Mouse (Mus musculus) heart, embryonic 14.5 days (tissue): Measurements from ENCODE around the gene Slc27a1. TPM values are rescaled to one million over a fixed set of nuclear protein-coding genes. Genes with fewer than 3 reads are reported as not detected.
A peak's percentile ranks its signal among the peaks of the same experiment; 100 is the strongest.

Source experiments
- ATAC-seq: fragments of 200-750 bp; cut with Nextera tagmentation; 2 replicates; pipeline ENCODE4 v1.8.0; 2017; ENCODE audit warnings: low read depth, moderate TSS enrichment; ENCODE audit not compliant: insufficient number of reproducible peaks, insufficient read depth, low FRiP score
- H3K27ac ChIP-seq, 2 experiments: fragments of 200-500 bp in 1 of 2; fragments of 300-500 bp in 1 of 2; sonication (generic) in 1 of 2; replicated peaks in 1 of 2; 2 replicates each; pipeline ENCODE4 v1.5.1; 2012 to 2014; ENCODE audit warnings: low read depth in 2 of 2, low read length in 2 of 2, control low read depth in 1 of 2, mild to moderate bottlenecking in 1 of 2, mixed read lengths in 1 of 2; ENCODE audit not compliant: control insufficient read depth in 1 of 2, insufficient read depth in 1 of 2
- H3K27me3 ChIP-seq: fragments of 300-500 bp; sonication (generic); 2 replicates; pipeline ENCODE4 v1.6.1; 2014; ENCODE audit warnings: mild to moderate bottlenecking, low read length, control low read depth; ENCODE audit not compliant: control insufficient read depth, insufficient read depth
- H3K36me3 ChIP-seq: fragments of 300-500 bp; sonication (generic); 2 replicates; pipeline ENCODE4 v1.6.1; 2014; ENCODE audit warnings: mild to moderate bottlenecking, control low read depth, low read length, mixed read lengths; ENCODE audit not compliant: control insufficient read depth, insufficient read depth
- H3K4me1 ChIP-seq, 2 experiments: fragments of 200-500 bp in 1 of 2; fragments of 300-500 bp in 1 of 2; sonication (generic) in 1 of 2; 2 replicates each; pipeline ENCODE4 v1.6.1; 2012 to 2014; ENCODE audit warnings: low read length in 2 of 2, control low read depth in 1 of 2, mixed read lengths in 1 of 2; ENCODE audit not compliant: control insufficient read depth in 2 of 2, insufficient read depth in 2 of 2
- H3K4me2 ChIP-seq: fragments of 300-500 bp; sonication (generic); 2 replicates; pipeline ENCODE4 v1.6.1; 2014; ENCODE audit warnings: mild to moderate bottlenecking, low read length
- H3K4me3 ChIP-seq, 2 experiments: fragments of 200-500 bp in 1 of 2; fragments of 300-500 bp in 1 of 2; sonication (generic) in 1 of 2; 2 replicates each; pipeline ENCODE4 v1.5.1; 2012 to 2014; ENCODE audit warnings: low read length in 2 of 2, mild to moderate bottlenecking in 2 of 2, control low read depth in 1 of 2, low read depth in 1 of 2, moderate library complexity in 1 of 2; ENCODE audit not compliant: control insufficient read depth in 1 of 2, insufficient read depth in 1 of 2
- H3K9ac ChIP-seq: fragments of 300-500 bp; sonication (generic); 2 replicates; pipeline ENCODE4 v1.6.1; 2014; ENCODE audit warnings: mild to moderate bottlenecking, low read length
- H3K9me3 ChIP-seq: fragments of 300-500 bp; sonication (generic); 2 replicates; pipeline ENCODE4 v1.6.1; 2016; ENCODE audit warnings: low read length, control low read depth; ENCODE audit not compliant: control insufficient read depth
- WGBS: fragments of 180-500 bp; shearing (Covaris S2); extraction: QIAGEN DNeasy Blood & Tissue Kit; methylation state at CpG from one replicate; pipeline ENCODE4 v1.1.7; 2014; 5-methylcytosine and 5-hydroxymethylcytosine counted together
- polyA plus RNA-seq: library from polyadenylated mRNA; unstranded; fragments of >200 nt; fragmentation: Nextera tagmentation; extraction: Ambion mirVana; gene quantifications from 2 replicates; pipeline ENCODE4 v1.2.1, GENCODE M21; 2014

Slc27a1 gene
- polyA plus RNA-seq, 1 experiment from 2014 or later = 14.6 TPM

- 53% methylated on average over 6 of the region's 6 CpGs for WGBS
- H3K36me3 ChIP-seq = peaks cover 11% of the 10 kb centered on the region; the same call in 1 of the 2 replicates
- peaks cover 10% of the 10 kb centered on the region for H3K27me3 ChIP-seq
- H3K9me3 ChIP-seq = no peaks in the 10 kb centered on the region
- no peak overlapping the region for H3K9ac ChIP-seq
- H3K4me1 ChIP-seq = peaks cover 4 to 11% of the 10 kb centered on the region in 2 experiments; a peak in 3 of 4 replicates
- no peak for ATAC-seq
- H3K4me3 ChIP-seq = no peak overlapping the region
- H3K4me2 ChIP-seq = no peak overlapping the region
- H3K27ac ChIP-seq = no peak overlapping the region
Measured at GRCm38 (mm10) chr8:71596384-71596783, 27.7 kb downstream of the Slc27a1 start.

GRCm38 (mm10) chr8:71596798-71597197 lies 28.1 kb downstream of the Slc27a1 start:
- Histone ChIP-seq H3K27me3 (peaks cover 14% of the 10 kb centered on the region), H3K4me1 (peaks cover 4 to 11% of the 10 kb centered on the region in 2 experiments; a peak in 3 of 4 replicates), H3K36me3 (peaks cover 11% of the 10 kb centered on the region; the same call in 1 of the 2 replicates), H3K9ac (no peak overlapping the region), H3K4me3 (no peak overlapping the region), H3K9me3 (no peaks in the 10 kb centered on the region), H3K4me2 (no peak overlapping the region), H3K27ac (no peak overlapping the region)
- no peak for ATAC-seq
- WGBS = 75% methylated on average over 4 of the region's 4 CpGs

- no peak within 1 kb of the TSS for H3K9ac ChIP-seq
- no peak for ATAC-seq
- peaks cover 11% of the 10 kb centered on the region; the same call in 1 of the 2 replicates for H3K36me3 ChIP-seq
- H3K9me3 ChIP-seq = no peaks in the 10 kb centered on the region
- WGBS = 80% methylated on average over 3 of the region's 3 CpGs
- H3K4me2 ChIP-seq = no peak within 1 kb of the TSS
- no peak within 1 kb of the TSS for H3K27ac ChIP-seq
- H3K4me1 ChIP-seq = peaks cover 7 to 15% of the 10 kb centered on the region in 2 experiments; a peak in 3 of 4 replicates
- no peak within 1 kb of the TSS for H3K4me3 ChIP-seq
- peaks cover 20% of the 10 kb centered on the region for H3K27me3 ChIP-seq
Measured at GRCm38 (mm10) chr8:71597451-71597850, 28.8 kb downstream of the Slc27a1 start, which contains the start of gene Fam129c. Gene Fam129c, plus strand, starts transcription at chr8:71597648.

- Histone ChIP-seq H3K4me2 (no peak overlapping the region), H3K9me3 (no peaks in the 10 kb centered on the region), H3K4me3 (no peak overlapping the region), H3K27ac (no peak overlapping the region), H3K9ac (no peak overlapping the region), H3K4me1 (peaks cover 9 to 13% of the 10 kb centered on the region in 2 experiments; a peak in 3 of 4 replicates), H3K27me3 (peaks cover 27% of the 10 kb centered on the region), H3K36me3 (peaks cover 11% of the 10 kb centered on the region; the same call in 1 of the 2 replicates)
- ATAC-seq = no peak
Measured at GRCm38 (mm10) chr8:71598375-71598774, 29.7 kb downstream of the Slc27a1 start.

- Histone ChIP-seq H3K27me3 (peaks cover 32% of the 10 kb centered on the region), H3K4me1 (peaks cover 9 to 12% of the 10 kb centered on the region in 2 experiments; a peak in 3 of 4 replicates), H3K4me2 (no peak overlapping the region), H3K27ac (no peak overlapping the region), H3K9ac (no peak overlapping the region), H3K9me3 (no peaks in the 10 kb centered on the region), H3K4me3 (no peak overlapping the region), H3K36me3 (peaks cover 11% of the 10 kb centered on the region; the same call in 1 of the 2 replicates)
- ATAC-seq = no peak
- WGBS = 89% methylated on average over 5 of the region's 5 CpGs
Measured at GRCm38 (mm10) chr8:71598841-71599240, 30.2 kb downstream of the Slc27a1 start.

GRCm38 (mm10) chr8:71601939-71602665 lies 33.4 kb downstream of the Slc27a1 start:
- 0 out of 2 replicates have a peak overlapping the region, but pooled peaks have one; percentile 1 for H3K9ac ChIP-seq
- WGBS = 3% methylated on average over 64 of the region's 65 CpGs
- peak overlapping the region; percentile 16 to 33 for H3K4me3 ChIP-seq
- peaks cover 35% of the 10 kb centered on the region for H3K27me3 ChIP-seq
- peak overlapping the region; percentile 65 for H3K4me2 ChIP-seq
- H3K9me3 ChIP-seq = no peaks in the 10 kb centered on the region
- peaks cover 9 to 12% of the 10 kb centered on the region in 2 experiments; a peak in 3 of 4 replicates for H3K4me1 ChIP-seq
- H3K27ac ChIP-seq = no peak overlapping the region
- no peaks in the 10 kb centered on the region for H3K36me3 ChIP-seq
- peak; percentile 8; the same call in 1 of the 2 replicates for ATAC-seq

GRCm38 (mm10) chr8:71602666-71603334 lies 34.1 kb downstream of the Slc27a1 start:
- Histone ChIP-seq H3K27ac (no peak overlapping the region), H3K27me3 (peaks cover 35% of the 10 kb centered on the region), H3K4me3 (peak overlapping the region; percentile 16 to 33), H3K36me3 (no peaks in the 10 kb centered on the region), H3K9me3 (no peaks in the 10 kb centered on the region), H3K4me1 (peaks cover 9 to 12% of the 10 kb centered on the region in 2 experiments; a peak in 3 of 4 replicates), H3K4me2 (peak overlapping the region; percentile 65), H3K9ac (0 out of 2 replicates have a peak overlapping the region, but pooled peaks have one; percentile 1)
- ATAC-seq = peak; percentile 66
- under 1% methylated on average over 32 of the region's 32 CpGs for WGBS
